Mouse (Mus musculus): ENCODE results near the gene Heca. TPM values are rescaled to one million over a fixed set of nuclear protein-coding genes. Genes with fewer than 3 reads are reported as not detected.
A peak's percentile ranks its signal among the peaks of the same experiment; 100 is the strongest.
"Not testable (repeated sequence)": the region's sequence is repeated elsewhere in the genome, so short reads cannot be mapped to it uniquely, and the experiment has no call there.

The Heca gene
- polyA plus RNA-seq, 1 experiment from 2014 or later: 4.7 TPM

- no peak for DNase-seq (ENCODE audit: low spot score)
- no peak for ATAC-seq (replicated peaks; ENCODE audit: insufficient number of reproducible peaks, low FRiP score, low TSS enrichment, low read depth)
- Histone ChIP-seq H3K27ac (replicated peaks; ENCODE audit: low read depth, low read length) (no peak overlapping the region), H3K4me2 (ENCODE audit: low read depth, low read length) (no peak overlapping the region), H3K27me3 (ENCODE audit: control insufficient read depth, insufficient read depth, low read length) (no peaks in the 10 kb centered on the region), H3K4me1 (ENCODE audit: control insufficient read depth, insufficient read depth, low read length) (no peaks in the 10 kb centered on the region), H3K9me3 (replicated peaks; ENCODE audit: control insufficient read depth, low read length) (no peaks in the 10 kb centered on the region), H3K36me3 (replicated peaks; ENCODE audit: control insufficient read depth, insufficient read depth, low read depth, low read length) (no peaks in the 10 kb centered on the region), H3K4me3 (ENCODE audit: low read depth, low read length) (no peak overlapping the region), H3K9ac (replicated peaks; ENCODE audit: low read length) (no peak overlapping the region)
- WGBS: 79% methylated on average over 4 of the region's 4 CpGs
Observed at GRCm38 (mm10) chr10:17921381-17921780, 26.5 kb downstream of the Heca start.

GRCm38 (mm10) chr10:17919971-17920370, 27.9 kb downstream of the Heca start:
- no peaks in the 10 kb centered on the region for H3K4me1 ChIP-seq (ENCODE audit: control insufficient read depth, insufficient read depth, low read length)
- no peak overlapping the region for H3K4me2 ChIP-seq (ENCODE audit: low read depth, low read length)
- H3K36me3 ChIP-seq (replicated peaks; ENCODE audit: control insufficient read depth, insufficient read depth, low read depth, low read length): no peaks in the 10 kb centered on the region
- no peaks in the 10 kb centered on the region for H3K27me3 ChIP-seq (ENCODE audit: control insufficient read depth, insufficient read depth, low read length)
- H3K9ac ChIP-seq (replicated peaks; ENCODE audit: low read length): no peak overlapping the region
- H3K9me3 ChIP-seq (replicated peaks; ENCODE audit: control insufficient read depth, low read length): no peaks in the 10 kb centered on the region
- DNase-seq (ENCODE audit: low spot score): no peak
- WGBS: 76% methylated on average over 5 of the region's 5 CpGs
- H3K4me3 ChIP-seq (ENCODE audit: low read depth, low read length): no peak overlapping the region
- ATAC-seq (replicated peaks; ENCODE audit: insufficient number of reproducible peaks, low FRiP score, low TSS enrichment, low read depth): no peak
- no peak overlapping the region for H3K27ac ChIP-seq (replicated peaks; ENCODE audit: low read depth, low read length)

- DNase-seq (ENCODE audit: low spot score) (no peak), ATAC-seq (replicated peaks; ENCODE audit: insufficient number of reproducible peaks, low FRiP score, low TSS enrichment, low read depth) (no peak)
- H3K4me2 ChIP-seq (ENCODE audit: low read depth, low read length): no peak overlapping the region
- H3K4me3 ChIP-seq (ENCODE audit: low read depth, low read length): no peak overlapping the region
- no peak overlapping the region for H3K9ac ChIP-seq (replicated peaks; ENCODE audit: low read length)
- no peaks in the 10 kb centered on the region for H3K9me3 ChIP-seq (replicated peaks; ENCODE audit: control insufficient read depth, low read length)
- H3K36me3 ChIP-seq (replicated peaks; ENCODE audit: control insufficient read depth, insufficient read depth, low read depth, low read length): no peaks in the 10 kb centered on the region
- H3K4me1 ChIP-seq (ENCODE audit: control insufficient read depth, insufficient read depth, low read length): no peaks in the 10 kb centered on the region
- 87% methylated on average over 2 of the region's 2 CpGs for WGBS
- H3K27ac ChIP-seq (replicated peaks; ENCODE audit: low read depth, low read length): no peak overlapping the region
- H3K27me3 ChIP-seq (ENCODE audit: control insufficient read depth, insufficient read depth, low read length): no peaks in the 10 kb centered on the region
Observed at GRCm38 (mm10) chr10:17919032-17919431, 28.8 kb downstream of the Heca start.

GRCm38 (mm10) chr10:17908731-17909130, 39.1 kb downstream of the Heca start:
- H3K27me3 ChIP-seq (ENCODE audit: control insufficient read depth, insufficient read depth, low read length): no peaks in the 10 kb centered on the region
- no peak for DNase-seq (ENCODE audit: low spot score)
- no peak overlapping the region for H3K4me2 ChIP-seq (ENCODE audit: low read depth, low read length)
- H3K9me3 ChIP-seq (replicated peaks; ENCODE audit: control insufficient read depth, low read length): no peaks in the 10 kb centered on the region
- no peak overlapping the region for H3K9ac ChIP-seq (replicated peaks; ENCODE audit: low read length)
- no peaks in the 10 kb centered on the region for H3K36me3 ChIP-seq (replicated peaks; ENCODE audit: control insufficient read depth, insufficient read depth, low read depth, low read length)
- no peak overlapping the region for H3K27ac ChIP-seq (replicated peaks; ENCODE audit: low read depth, low read length)
- H3K4me3 ChIP-seq (ENCODE audit: low read depth, low read length): no peak overlapping the region
- 82% methylated on average over 4 of the region's 4 CpGs for WGBS
- no peak for ATAC-seq (replicated peaks; ENCODE audit: insufficient number of reproducible peaks, low FRiP score, low TSS enrichment, low read depth)
- no peaks in the 10 kb centered on the region for H3K4me1 ChIP-seq (ENCODE audit: control insufficient read depth, insufficient read depth, low read length)

GRCm38 (mm10) chr10:17906405-17906804, 41.5 kb downstream of the Heca start:
- H3K4me3 ChIP-seq (ENCODE audit: low read depth, low read length); H3K9me3 ChIP-seq (replicated peaks; ENCODE audit: control insufficient read depth, low read length); ATAC-seq (replicated peaks; ENCODE audit: insufficient number of reproducible peaks, low FRiP score, low TSS enrichment, low read depth); H3K4me2 ChIP-seq (ENCODE audit: low read depth, low read length); H3K36me3 ChIP-seq (replicated peaks; ENCODE audit: control insufficient read depth, insufficient read depth, low read depth, low read length); H3K4me1 ChIP-seq (ENCODE audit: control insufficient read depth, insufficient read depth, low read length); DNase-seq (ENCODE audit: low spot score); H3K27ac ChIP-seq (replicated peaks; ENCODE audit: low read depth, low read length); H3K27me3 ChIP-seq (ENCODE audit: control insufficient read depth, insufficient read depth, low read length); H3K9ac ChIP-seq (replicated peaks; ENCODE audit: low read length): not testable (repeated sequence)
- WGBS: 86% methylated on average over 3 of the region's 3 CpGs

- WGBS: 90% methylated on average over 2 of the region's 2 CpGs
- no peaks in the 10 kb centered on the region for H3K9me3 ChIP-seq (replicated peaks; ENCODE audit: control insufficient read depth, low read length)
- no peak overlapping the region for H3K4me2 ChIP-seq (ENCODE audit: low read depth, low read length)
Observed at GRCm38 (mm10) chr10:17903449-17903848, 44.4 kb downstream of the Heca start.

GRCm38 (mm10) chr10:17880724-17881123, 67.1 kb downstream of the Heca start:
- H3K4me1 ChIP-seq (ENCODE audit: control insufficient read depth, insufficient read depth, low read length): no peaks in the 10 kb centered on the region
- H3K27ac ChIP-seq (replicated peaks; ENCODE audit: low read depth, low read length): no peak overlapping the region
- DNase-seq (ENCODE audit: low spot score) (no peak), ATAC-seq (replicated peaks; ENCODE audit: insufficient number of reproducible peaks, low FRiP score, low TSS enrichment, low read depth) (0 out of 2 replicates have a peak, but pooled peaks have one; percentile 9)
- H3K36me3 ChIP-seq (replicated peaks; ENCODE audit: control insufficient read depth, insufficient read depth, low read depth, low read length): no peaks in the 10 kb centered on the region
- WGBS: 63% methylated on average over 2 of the region's 2 CpGs
- H3K9me3 ChIP-seq (replicated peaks; ENCODE audit: control insufficient read depth, low read length): no peaks in the 10 kb centered on the region
- H3K27me3 ChIP-seq (ENCODE audit: control insufficient read depth, insufficient read depth, low read length): no peaks in the 10 kb centered on the region
- H3K4me3 ChIP-seq (ENCODE audit: low read depth, low read length): no peak overlapping the region
- H3K4me2 ChIP-seq (ENCODE audit: low read depth, low read length): no peak overlapping the region
- H3K9ac ChIP-seq (replicated peaks; ENCODE audit: low read length): no peak overlapping the region

More at GRCm38 (mm10) chr10:17903449-17903848, 44.4 kb downstream of the Heca start:
- H3K27me3 ChIP-seq (ENCODE audit: control insufficient read depth, insufficient read depth, low read length): no peaks in the 10 kb centered on the region
- no peak overlapping the region for H3K9ac ChIP-seq (replicated peaks; ENCODE audit: low read length)
- no peaks in the 10 kb centered on the region for H3K36me3 ChIP-seq (replicated peaks; ENCODE audit: control insufficient read depth, insufficient read depth, low read depth, low read length)
- H3K27ac ChIP-seq (replicated peaks; ENCODE audit: low read depth, low read length): no peak overlapping the region
- no peak for ATAC-seq (replicated peaks; ENCODE audit: insufficient number of reproducible peaks, low FRiP score, low TSS enrichment, low read depth)
- no peaks in the 10 kb centered on the region for H3K4me1 ChIP-seq (ENCODE audit: control insufficient read depth, insufficient read depth, low read length)
- no peak for DNase-seq (ENCODE audit: low spot score)
- H3K4me3 ChIP-seq (ENCODE audit: low read depth, low read length): no peak overlapping the region

- Histone ChIP-seq H3K27me3 (ENCODE audit: control insufficient read depth, insufficient read depth, low read length) (no peaks in the 10 kb centered on the region), H3K4me1 (ENCODE audit: control insufficient read depth, insufficient read depth, low read length) (no peaks in the 10 kb centered on the region), H3K27ac (replicated peaks; ENCODE audit: low read depth, low read length) (no peak overlapping the region), H3K4me3 (ENCODE audit: low read depth, low read length) (no peak overlapping the region), H3K4me2 (ENCODE audit: low read depth, low read length) (no peak overlapping the region), H3K9me3 (replicated peaks; ENCODE audit: control insufficient read depth, low read length) (no peaks in the 10 kb centered on the region), H3K36me3 (replicated peaks; ENCODE audit: control insufficient read depth, insufficient read depth, low read depth, low read length) (no peaks in the 10 kb centered on the region), H3K9ac (replicated peaks; ENCODE audit: low read length) (no peak overlapping the region)
- WGBS: 88% methylated on average over 3 of the region's 3 CpGs
- ATAC-seq (replicated peaks; ENCODE audit: insufficient number of reproducible peaks, low FRiP score, low TSS enrichment, low read depth) (no peak), DNase-seq (ENCODE audit: low spot score) (no peak)
Observed at GRCm38 (mm10) chr10:17880038-17880437, 67.8 kb downstream of the Heca start.
